ENCODE assay signal across 25 mouse cellular contexts in the genomic region with DNA sequence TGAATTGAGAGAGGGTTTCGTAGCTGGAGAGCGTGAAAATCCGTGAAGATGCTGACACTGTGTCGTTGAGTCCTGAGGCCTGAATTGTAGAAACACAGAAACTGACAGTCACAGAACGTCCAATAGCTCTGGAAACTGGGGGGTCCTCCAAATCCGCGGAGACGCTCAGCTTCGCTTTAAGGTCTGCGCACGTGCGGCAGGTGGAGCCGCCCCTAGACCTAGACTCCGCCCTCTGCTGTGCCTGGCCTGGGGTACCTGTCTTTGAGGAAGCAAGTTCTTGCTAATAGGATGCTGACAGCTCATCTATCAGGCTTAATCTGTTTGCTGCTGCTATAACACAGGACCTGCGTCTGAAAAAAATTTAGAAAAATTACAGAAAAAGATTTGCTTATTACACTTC. TPM values are rescaled to one million over a fixed set of nuclear protein-coding genes. Genes with fewer than 3 reads are reported as not detected.
A peak's percentile ranks its signal among the peaks of the same experiment; 100 is the strongest.
DNase-seq lines count a peak whose midpoint lies in the region; ATAC-seq and TF ChIP-seq lines count a peak whose summit lies in the region.
"Had no signal": no experiment of that assay in that cellular context is flagged by ENCODE, and none has a peak within 500 bp of the region (broad histone marks: within the 10 kb centered on the region; RNA-seq: fewer than 3 reads in every experiment).

No protein-coding gene starts in this region.

- DNase-seq in hindbrain, postnatal 0 days (ENCODE audit: low spot score), result no peak
- no peak for DNase-seq in stomach, postnatal 0 days (ENCODE audit: low spot score)
- no peak for DNase-seq in CH12.LX (ENCODE audit: extremely low read depth)
- peak; percentile 56 for DNase-seq in brain, adult 2 months (ENCODE audit: low read depth, low spot score)
- DNase-seq in cerebellum, postnatal 4 days (ENCODE audit: low spot score in 2 of 2), result no peak
- DNase-seq: adrenal gland, postnatal 14 days; cerebellum, adult 9-11 months; embryo, embryonic 11 days; gastrocnemius, postnatal 10 days; heart, adult 2 months; heart, postnatal 14 days had no signal

- no peaks in the 10 kb centered on the region for H3K9me3 ChIP-seq in hindbrain, embryonic 15.5 days
- H3K9me3 ChIP-seq in hindbrain, postnatal 0 days (ENCODE audit: low read length), result no peaks in the 10 kb centered on the region
- no peaks in the 10 kb centered on the region for H3K9me3 ChIP-seq in stomach, embryonic 15.5 days
- H3K9me3 ChIP-seq in stomach, postnatal 0 days (ENCODE audit: control insufficient read depth, low read length), result no peaks in the 10 kb centered on the region
- peaks cover 6% of the 10 kb centered on the region for H3K9me3 ChIP-seq in CH12.LX (replicated peaks; ENCODE audit: low read length)
- H3K9me3 ChIP-seq: embryonic facial prominence, embryonic 12.5 days; heart, embryonic 15.5 days; hindbrain, embryonic 13.5 days had no signal

- 37% methylated on average over 15 of the region's 15 CpGs for WGBS in hindbrain, embryonic 15.5 days
- WGBS in hindbrain, postnatal 0 days, result 34% methylated on average over 15 of the region's 15 CpGs
- 25% methylated on average over 15 of the region's 15 CpGs for WGBS in stomach, embryonic 15.5 days
- WGBS in stomach, postnatal 0 days, result 25% methylated on average over 15 of the region's 15 CpGs

- no peaks in the 10 kb centered on the region for H3K36me3 ChIP-seq in hindbrain, embryonic 15.5 days
- no peaks in the 10 kb centered on the region for H3K36me3 ChIP-seq in hindbrain, postnatal 0 days (ENCODE audit: insufficient read depth, low read length)
- H3K36me3 ChIP-seq in stomach, embryonic 15.5 days, result no peaks in the 10 kb centered on the region
- no peaks in the 10 kb centered on the region for H3K36me3 ChIP-seq in stomach, postnatal 0 days (ENCODE audit: control insufficient read depth, insufficient read depth, low read length)
- no peaks in the 10 kb centered on the region for H3K36me3 ChIP-seq in CH12.LX (replicated peaks in 1 of 2; ENCODE audit: control insufficient read depth in 1 of 2, insufficient read depth in 1 of 2, low read length in 1 of 2)
- H3K36me3 ChIP-seq: embryonic facial prominence, embryonic 12.5 days; forebrain, embryonic 12.5 days; heart, embryonic 15.5 days; hindbrain, embryonic 13.5 days had no signal

- no peak overlapping the region for H3K27ac ChIP-seq in hindbrain, embryonic 15.5 days (replicated peaks)
- H3K27ac ChIP-seq in hindbrain, postnatal 0 days, result no peak overlapping the region
- H3K27ac ChIP-seq in stomach, embryonic 15.5 days, result no peak overlapping the region
- no peak overlapping the region for H3K27ac ChIP-seq in stomach, postnatal 0 days (replicated peaks)
- no peak overlapping the region for H3K27ac ChIP-seq in CH12.LX (ENCODE audit: insufficient read depth, low read depth)
- H3K27ac ChIP-seq: embryonic facial prominence, embryonic 12.5 days; forebrain, embryonic 12.5 days; heart, adult 2 months; heart, embryonic 15.5 days; hindbrain, embryonic 13.5 days had no signal

- H3K27me3 ChIP-seq in hindbrain, embryonic 15.5 days, result no peaks in the 10 kb centered on the region
- H3K27me3 ChIP-seq in hindbrain, postnatal 0 days (ENCODE audit: insufficient read depth, low read length), result no peaks in the 10 kb centered on the region
- H3K27me3 ChIP-seq in stomach, embryonic 15.5 days (replicated peaks), result no peaks in the 10 kb centered on the region
- H3K27me3 ChIP-seq in stomach, postnatal 0 days (ENCODE audit: control insufficient read depth, insufficient read depth, low read length), result no peaks in the 10 kb centered on the region
- H3K27me3 ChIP-seq in CH12.LX (replicated peaks), result peaks cover 15% of the 10 kb centered on the region
- H3K27me3 ChIP-seq: Patski had no signal

- no peak for TF ChIP-seq POLR2A in CH12.LX (IDR thresholded peaks at IDR 0.05; ENCODE audit: low read depth, low read length)

- in situ Hi-C loops in CH12.LX (cut with MboI; ENCODE audit: low pct_ligation_motif_present, low pct_unique_long_range_greater_than_20kb, low sequenced_read_pairs), result no loop called here

- TF ChIP-seq EP300 in stomach, postnatal 0 days (optimal IDR thresholded peaks at IDR 0.05), result no peak
- no peak for TF ChIP-seq EP300 in CH12.LX (IDR thresholded peaks at IDR 0.05; ENCODE audit: low read length)

- no peak overlapping the region for H3K9ac ChIP-seq in hindbrain, embryonic 15.5 days
- H3K9ac ChIP-seq in hindbrain, postnatal 0 days (replicated peaks; ENCODE audit: low read length), result no peak overlapping the region
- no peak overlapping the region for H3K9ac ChIP-seq in stomach, embryonic 15.5 days
- no peak overlapping the region for H3K9ac ChIP-seq in stomach, postnatal 0 days (ENCODE audit: low read length)
- no peak overlapping the region for H3K9ac ChIP-seq in CH12.LX (ENCODE audit: insufficient read depth, low read depth)
- H3K9ac ChIP-seq: embryonic facial prominence, embryonic 12.5 days; forebrain, embryonic 12.5 days; heart, embryonic 15.5 days; hindbrain, embryonic 13.5 days had no signal

- no peak for TF ChIP-seq RAD21 in CH12.LX (IDR thresholded peaks at IDR 0.05; ENCODE audit: low read depth, low read length)

- H3K4me3 ChIP-seq in hindbrain, embryonic 15.5 days, result no peak overlapping the region
- no peak overlapping the region for H3K4me3 ChIP-seq in hindbrain, postnatal 0 days (ENCODE audit: low read length)
- H3K4me3 ChIP-seq in stomach, embryonic 15.5 days (replicated peaks), result no peak overlapping the region
- H3K4me3 ChIP-seq in stomach, postnatal 0 days (ENCODE audit: low read depth, low read length), result no peak overlapping the region
- no peak overlapping the region for H3K4me3 ChIP-seq in CH12.LX (replicated peaks in 1 of 3; ENCODE audit: low read depth in 2 of 3, low read length in 2 of 3, poor library complexity in 1 of 3)
- H3K4me3 ChIP-seq: embryonic facial prominence, embryonic 12.5 days; forebrain, embryonic 12.5 days; heart, adult 2 months; heart, embryonic 15.5 days; hindbrain, embryonic 13.5 days had no signal

- H3K4me1 ChIP-seq in hindbrain, embryonic 15.5 days (replicated peaks), result no peaks in the 10 kb centered on the region
- no peaks in the 10 kb centered on the region for H3K4me1 ChIP-seq in hindbrain, postnatal 0 days (ENCODE audit: insufficient read depth, low read length)
- H3K4me1 ChIP-seq in stomach, embryonic 15.5 days, result no peaks in the 10 kb centered on the region
- H3K4me1 ChIP-seq in stomach, postnatal 0 days (replicated peaks; ENCODE audit: control insufficient read depth, insufficient read depth), result no peaks in the 10 kb centered on the region
- H3K4me1 ChIP-seq in CH12.LX (ENCODE audit: control insufficient read depth in 1 of 2, insufficient read depth in 2 of 2), result no peaks in the 10 kb centered on the region
- H3K4me1 ChIP-seq: embryonic facial prominence, embryonic 12.5 days; forebrain, embryonic 12.5 days; heart, embryonic 15.5 days; hindbrain, embryonic 13.5 days had no signal

- dilution Hi-C loops in CH12.LX (cut with MboI; ENCODE audit: extremely low pct_ligation_motif_present, extremely low pct_unique_long_range_greater_than_20kb, low sequenced_read_pairs), result no loop called here

- no peaks in the 10 kb centered on the region for H3K79me2 ChIP-seq in CH12.LX (replicated peaks; ENCODE audit: control insufficient read depth, extremely low read depth, insufficient read depth, poor library complexity, severe bottlenecking)

- peak overlapping the region; percentile 1; the same call in 1 of the 2 replicates for H3K4me2 ChIP-seq in hindbrain, embryonic 15.5 days
- H3K4me2 ChIP-seq in hindbrain, postnatal 0 days (ENCODE audit: low read depth, low read length), result no peak overlapping the region
- 0 out of 2 replicates have a peak overlapping the region, but pooled peaks have one; percentile 19 for H3K4me2 ChIP-seq in stomach, embryonic 15.5 days
- no peak overlapping the region for H3K4me2 ChIP-seq in stomach, postnatal 0 days (replicated peaks; ENCODE audit: low read depth)
- no peak overlapping the region for H3K4me2 ChIP-seq in CH12.LX (ENCODE audit: insufficient read depth, low read depth, poor library complexity, severe bottlenecking)
- H3K4me2 ChIP-seq: embryonic facial prominence, embryonic 12.5 days; forebrain, embryonic 12.5 days; heart, embryonic 11.5 days; heart, embryonic 15.5 days; hindbrain, embryonic 13.5 days had no signal

- no peak for ATAC-seq in hindbrain, embryonic 15.5 days (ENCODE audit: low FRiP score, low read depth)
- no peak for ATAC-seq in hindbrain, postnatal 0 days
- ATAC-seq in stomach, embryonic 15.5 days (ENCODE audit: insufficient read depth, low FRiP score, low read depth), result no peak
- ATAC-seq in stomach, postnatal 0 days (ENCODE audit: low FRiP score, low TSS enrichment), result no peak
- ATAC-seq: activated CD4-positive, CD25-positive, alpha-beta regulatory T cell, adult 4 months; forebrain, embryonic 16.5 days; Patski had no signal

- no peak for TF ChIP-seq CTCF in hindbrain, postnatal 0 days (IDR thresholded peaks at IDR 0.05; ENCODE audit: low read depth)
- no peak for TF ChIP-seq CTCF in stomach, postnatal 0 days (IDR thresholded peaks at IDR 0.05; ENCODE audit: low read depth)
- no peak for TF ChIP-seq CTCF in CH12.LX (conservative IDR thresholded peaks at IDR 0.05 in 1 of 2, IDR thresholded peaks at IDR 0.05 in 1 of 2; ENCODE audit: low read depth in 2 of 2, low read length in 2 of 2)

RNA-seq across cellular contexts. Expression of gene Tmem54, which starts 10.1 kb away (rescaled TPM):
- polyA plus RNA-seq in hindbrain, embryonic 15.5 days (2015; fragmentation: Nextera tagmentation; extraction: Ambion mirVana), result 0.14 TPM in 1 of 2 replicates, not detected in the other
- not detected in 2 replicates for total RNA-seq in hindbrain, postnatal 0 days (2014; rRNA removed)
- 0.19 and 0.39 TPM in 2 replicates for polyA plus RNA-seq in hindbrain, postnatal 0 days (2015; fragmentation: Nextera tagmentation; extraction: Ambion mirVana)
- 47.7 and 56.2 TPM in 2 replicates for polyA plus RNA-seq in stomach, embryonic 15.5 days (2015; fragmentation: Nextera tagmentation; extraction: Ambion mirVana)
- 106 and 115 TPM in 2 replicates for polyA plus RNA-seq in stomach, postnatal 0 days (2015; fragmentation: Nextera tagmentation; extraction: Ambion mirVana)
- total RNA-seq in CH12.LX (2012; rRNA removed) (not detected in 2 replicates), CH12.LX (2014; rRNA removed) (not detected in 2 replicates)
- not detected in 2 replicates for polyA plus RNA-seq in CH12.LX (2012; ENCODE audit: insufficient read length, low read depth)
- total RNA-seq: adrenal gland, adult 18-20 months; adrenal gland, postnatal 14 days; common myeloid progenitor, adult 5-6 weeks; gastrocnemius, postnatal 10 days; heart, adult 2 months; heart, postnatal 14 days; hematopoietic stem cell, adult 5-6 weeks had no signal
- polyA plus RNA-seq: activated CD4-positive, CD25-positive, alpha-beta regulatory T cell, adult 4 months; forebrain, embryonic 16.5 days; frontal cortex, adult 2 months; hindbrain, embryonic 13.5 days; Patski had no signal

RNA-seq across cellular contexts. Expression of gene Hpca, which starts 26.6 kb away (rescaled TPM):
- polyA plus RNA-seq in hindbrain, embryonic 15.5 days (2015; fragmentation: Nextera tagmentation; extraction: Ambion mirVana), result 110 and 133 TPM in 2 replicates
- total RNA-seq in hindbrain, postnatal 0 days (2014; rRNA removed), result 270 and 290 TPM in 2 replicates
- 179 and 202 TPM in 2 replicates for polyA plus RNA-seq in hindbrain, postnatal 0 days (2015; fragmentation: Nextera tagmentation; extraction: Ambion mirVana)
- 2.4 and 2.7 TPM in 2 replicates for polyA plus RNA-seq in stomach, embryonic 15.5 days (2015; fragmentation: Nextera tagmentation; extraction: Ambion mirVana)
- 0.91 and 0.99 TPM in 2 replicates for polyA plus RNA-seq in stomach, postnatal 0 days (2015; fragmentation: Nextera tagmentation; extraction: Ambion mirVana)
- 28.5 and 31.6 TPM in 2 replicates for total RNA-seq in CH12.LX (2012; rRNA removed)
- 1.0 and 1.3 TPM in 2 replicates for total RNA-seq in CH12.LX (2014; rRNA removed)
- polyA plus RNA-seq in CH12.LX (2012; ENCODE audit: insufficient read length, low read depth), result 2.9 and 3.6 TPM in 2 replicates
- total RNA-seq: hematopoietic stem cell, adult 5-6 weeks had no signal
- polyA plus RNA-seq: activated CD4-positive, CD25-positive, alpha-beta regulatory T cell, adult 4 months; Patski had no signal

RNA-seq across cellular contexts. Expression of gene Rnf19b, which starts 37.2 kb away (rescaled TPM):
- polyA plus RNA-seq in hindbrain, embryonic 15.5 days (2015; fragmentation: Nextera tagmentation; extraction: Ambion mirVana), result 32.2 and 34.6 TPM in 2 replicates
- 141 and 156 TPM in 2 replicates for total RNA-seq in hindbrain, postnatal 0 days (2014; rRNA removed)
- 29.9 and 31.8 TPM in 2 replicates for polyA plus RNA-seq in hindbrain, postnatal 0 days (2015; fragmentation: Nextera tagmentation; extraction: Ambion mirVana)
- 7.2 and 7.6 TPM in 2 replicates for polyA plus RNA-seq in stomach, embryonic 15.5 days (2015; fragmentation: Nextera tagmentation; extraction: Ambion mirVana)
- polyA plus RNA-seq in stomach, postnatal 0 days (2015; fragmentation: Nextera tagmentation; extraction: Ambion mirVana), result 7.0 and 7.6 TPM in 2 replicates
- 65.3 and 75.3 TPM in 2 replicates for total RNA-seq in CH12.LX (2012; rRNA removed)
- 104 and 111 TPM in 2 replicates for total RNA-seq in CH12.LX (2014; rRNA removed)
- polyA plus RNA-seq in CH12.LX (2012; ENCODE audit: insufficient read length, low read depth), result 98.3 and 102 TPM in 2 replicates

RNA-seq across cellular contexts. Expression of gene Fndc5, which starts 41.5 kb away (rescaled TPM):
- polyA plus RNA-seq in hindbrain, embryonic 15.5 days (2015; fragmentation: Nextera tagmentation; extraction: Ambion mirVana), result 12.5 and 15.0 TPM in 2 replicates
- total RNA-seq in hindbrain, postnatal 0 days (2014; rRNA removed), result 33.5 and 38.4 TPM in 2 replicates
- 19.6 and 20.1 TPM in 2 replicates for polyA plus RNA-seq in hindbrain, postnatal 0 days (2015; fragmentation: Nextera tagmentation; extraction: Ambion mirVana)
- polyA plus RNA-seq in stomach, embryonic 15.5 days (2015; fragmentation: Nextera tagmentation; extraction: Ambion mirVana), result 2.7 and 2.8 TPM in 2 replicates
- polyA plus RNA-seq in stomach, postnatal 0 days (2015; fragmentation: Nextera tagmentation; extraction: Ambion mirVana), result 2.0 and 2.4 TPM in 2 replicates
- total RNA-seq in CH12.LX (2012; rRNA removed) (0.17 and 0.21 TPM in 2 replicates), CH12.LX (2014; rRNA removed) (0.08 TPM in 1 of 2 replicates, not detected in the other)
- polyA plus RNA-seq in CH12.LX (2012; ENCODE audit: insufficient read length, low read depth), result 0.26 and 0.33 TPM in 2 replicates
- total RNA-seq: common myeloid progenitor, adult 5-6 weeks had no signal
- polyA plus RNA-seq: Patski had no signal

Comparison
In these comparisons a context has a peak if more than half of its experiments do, and no peak if none do; other contexts are left out.
1. H3K4me2 ChIP-seq: peak in hindbrain, embryonic 15.5 days (single experiment) and stomach, embryonic 15.5 days (single experiment); none in hindbrain, postnatal 0 days (single experiment), stomach, postnatal 0 days (single experiment) and CH12.LX (single experiment).
2. RNA of gene Tmem54, which starts 10.1 kb away (polyA plus RNA-seq): 106 to 115 TPM in stomach, postnatal 0 days and 47.7 to 56.2 TPM in stomach, embryonic 15.5 days; 0.19 to 0.39 TPM in hindbrain, postnatal 0 days, 0.14 TPM in hindbrain, embryonic 15.5 days and not detected in CH12.LX; every median in the first group is over 10 times any median in the second.
3. RNA of gene Hpca, which starts 26.6 kb away (polyA plus RNA-seq): 179 to 202 TPM in hindbrain, postnatal 0 days and 110 to 133 TPM in hindbrain, embryonic 15.5 days; 2.9 to 3.6 TPM in CH12.LX, 2.4 to 2.7 TPM in stomach, embryonic 15.5 days and 0.91 to 0.99 TPM in stomach, postnatal 0 days; every median in the first group is over 10 times any median in the second.